Mouse (Mus musculus): ENCODE data around the gene Epgn. TPM values are rescaled to one million over a fixed set of nuclear protein-coding genes. Genes with fewer than 3 reads are reported as not detected.

Epgn gene
- total RNA-seq, 2 experiments from 2014 or later = 0.35 to 0.58 TPM

Other genes with a start within 250 kb of the Epgn start
- under 1 TPM in 1 of 2 experiments, not detected in 1; 0.17 TPM for gene Cxcl3, start 241.4 kb upstream of the Epgn start, total RNA-seq (2021)
- gene Cxcl15, start 232.9 kb upstream of the Epgn start, total RNA-seq (2021) = not detected
- under 1 TPM; 0.27 to 0.36 TPM for gene Cxcl1, start 136.2 kb upstream of the Epgn start, total RNA-seq (2021)
- gene Cxcl2, start 123.6 kb upstream of the Epgn start, total RNA-seq (2021) = not detected
- 10 to 100 TPM; 18.8 to 20.3 TPM for gene Mthfd2l, start 96.3 kb upstream of the Epgn start, total RNA-seq (2021)
- gene Ereg, start 47.2 kb downstream of the Epgn start, total RNA-seq (2021) = not detected
- under 1 TPM in 1 of 2 experiments, not detected in 1; 0.27 TPM for gene Areg, start 112.1 kb downstream of the Epgn start, total RNA-seq (2021)

Measured in layer of hippocampus, adult 18-20 months (tissue).